Mouse (Mus musculus) mature B cell (primary cell): ENCODE data around the gene E330034G19Rik.
"Not testable (repeated sequence)": the region's sequence is repeated elsewhere in the genome, so short reads cannot be mapped to it uniquely, and the experiment has no call there.

Experiments used
- in situ Hi-C: fragments of 300-500 bp; cut with MboI; formaldehyde crosslinking; loops from 2 replicates; pipeline ENCODE4 v1.14.3; 2019

E330034G19Rik gene

GRCm38 (mm10) chr14:24292914-24293313 is at the start of gene E330034G19Rik:
E330034G19Rik (plus strand) TSS chr14:24293214.
- in situ Hi-C loops = no loop called here

DNA sequence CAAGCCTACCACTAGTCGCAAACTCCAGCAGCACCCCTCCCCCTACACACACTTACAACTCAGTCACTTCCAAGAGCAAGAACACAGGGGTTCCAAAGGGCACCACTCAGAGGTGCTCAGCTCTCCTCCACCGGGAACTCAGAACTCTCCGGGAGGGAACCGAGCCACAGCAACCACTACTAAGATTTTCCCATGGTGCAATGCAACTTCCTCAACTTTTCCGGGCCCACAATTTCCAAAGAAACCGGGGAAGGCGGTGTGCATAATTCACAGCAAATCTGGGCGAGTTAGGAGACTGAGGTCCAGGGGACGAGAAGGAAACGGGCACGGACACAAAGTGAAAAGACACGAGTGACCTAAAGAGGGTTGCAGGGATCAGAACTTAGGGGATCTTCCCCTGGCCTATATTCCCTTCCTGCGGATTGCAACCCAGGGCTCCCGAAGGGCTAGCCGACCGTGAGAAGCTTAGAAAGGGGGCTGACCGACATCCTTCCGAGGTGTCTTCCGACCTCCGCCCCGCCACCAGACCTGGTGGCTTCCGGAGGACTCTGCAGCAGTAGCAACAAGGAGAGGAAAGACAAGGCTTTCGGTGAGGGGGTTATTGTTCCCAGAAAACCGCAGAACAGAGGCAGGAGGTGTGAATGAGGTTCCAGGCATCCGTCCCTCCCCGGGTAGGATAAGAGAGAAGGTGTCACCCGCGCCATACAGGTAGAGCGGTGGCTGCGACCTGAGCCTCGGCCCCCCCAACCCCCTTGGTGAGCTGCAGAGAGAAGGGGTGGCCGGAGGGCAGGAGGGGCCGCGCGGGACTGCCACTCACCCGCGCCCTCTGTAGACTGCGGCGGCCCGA is 48.5 kb upstream of the E330034G19Rik start:
- in situ Hi-C loops = no loop called here

DNA sequence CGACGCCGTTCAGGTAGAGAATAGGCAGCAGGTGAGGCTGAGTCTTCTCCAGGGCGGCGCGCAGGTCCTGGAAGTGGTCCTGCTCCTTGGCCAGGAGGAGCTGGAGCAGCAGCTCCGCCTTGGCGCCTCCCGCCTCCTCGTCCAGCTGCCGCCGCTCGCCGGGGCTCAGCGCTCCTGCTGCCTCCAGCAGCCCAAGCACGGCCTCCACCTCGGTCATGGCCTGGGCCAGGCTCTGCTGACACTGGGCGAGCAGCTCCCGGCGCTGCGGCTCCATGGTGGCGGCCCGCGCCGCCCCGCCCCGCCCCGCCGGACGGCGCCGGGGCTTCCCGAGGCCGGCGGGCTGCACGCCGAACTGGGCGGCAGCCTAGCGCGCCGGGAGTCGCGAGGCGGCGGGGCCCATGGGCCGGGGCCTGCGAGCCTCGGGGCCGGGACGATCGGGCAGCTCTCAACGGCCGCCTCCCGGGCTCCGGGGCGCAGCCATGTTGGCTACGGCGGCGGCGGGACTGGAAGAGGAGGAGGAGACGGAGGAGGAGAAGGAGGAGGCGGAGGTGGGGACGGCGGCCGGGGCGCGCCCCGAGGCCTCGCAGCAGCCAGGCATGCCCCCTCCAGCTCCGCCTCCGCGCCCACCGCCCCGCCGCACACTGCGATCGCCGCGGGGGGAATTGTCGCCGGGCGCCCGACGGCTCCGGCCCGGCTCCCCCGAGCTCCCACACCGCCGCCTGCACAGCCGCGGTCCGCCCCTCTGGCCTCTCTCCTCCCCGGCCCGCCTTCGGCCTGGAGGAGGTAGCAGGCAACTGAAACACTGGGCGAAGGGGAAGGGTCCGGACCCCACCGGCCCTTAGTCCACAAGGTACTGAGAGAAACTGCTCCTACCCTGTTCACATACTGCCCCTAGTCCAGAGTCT is 47.6 kb upstream of the E330034G19Rik start, which contains the start of gene Dlg5:
TSS of gene Dlg5 (minus strand) at position 744 of the 905 bp plus-strand sequence.
- in situ Hi-C loops = no loop called here

DNA sequence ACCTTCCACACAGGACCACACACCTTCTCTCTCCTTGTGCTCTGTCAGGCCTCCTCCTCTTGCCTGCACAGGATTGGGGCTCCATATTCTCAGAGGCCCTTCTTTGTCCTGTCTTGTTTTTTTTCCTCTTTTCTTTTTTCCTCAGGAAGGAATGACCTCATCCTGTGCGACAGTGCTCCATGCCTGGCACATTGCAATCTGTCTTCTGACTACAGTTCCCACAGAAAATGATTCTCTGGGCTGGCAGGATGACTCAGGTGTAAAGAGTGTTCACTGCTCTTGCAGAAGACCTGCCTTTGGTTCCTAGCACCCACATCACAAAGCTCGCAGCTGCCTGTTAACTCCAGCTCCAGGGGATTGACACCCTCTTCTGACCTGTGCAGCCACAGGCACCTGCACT is 43.1 kb upstream of the E330034G19Rik start:
- in situ Hi-C loops = no loop called here

- in situ Hi-C loops = no loop called here
These were observed 41.7 kb upstream of the E330034G19Rik start for GRCm38 (mm10) chr14:24251326-24251725.

GRCm38 (mm10) chr14:24253611-24254202 is 39.3 kb upstream of the E330034G19Rik start:
- in situ Hi-C loops = no loop called here

DNA sequence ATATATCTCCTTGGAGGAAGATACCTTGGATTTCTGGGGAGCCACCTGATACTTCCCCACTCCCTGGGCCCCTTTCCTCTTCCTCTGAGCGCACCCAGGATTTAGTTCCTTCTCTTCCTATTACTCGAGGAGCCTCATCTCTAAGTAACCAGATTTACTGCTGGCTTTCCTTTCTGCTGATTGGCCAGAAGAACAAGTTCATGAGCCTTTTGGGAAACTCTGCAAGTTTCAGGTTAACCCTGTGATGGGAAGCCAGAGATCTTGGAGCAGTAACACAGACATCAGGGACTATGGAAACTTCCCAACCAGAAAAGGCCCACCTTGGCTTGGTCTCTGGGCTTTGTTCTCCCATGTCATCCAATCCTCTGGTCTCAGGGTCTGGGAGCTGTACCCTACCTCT is 37.1 kb upstream of the E330034G19Rik start:
- in situ Hi-C loops = no loop called here

- in situ Hi-C loops = no loop called here
These were observed 32.6 kb upstream of the E330034G19Rik start for GRCm38 (mm10) chr14:24260391-24260790.

GRCm38 (mm10) chr14:24262382-24262781 is 30.6 kb upstream of the E330034G19Rik start:
- in situ Hi-C loops = no loop called here

GRCm38 (mm10) chr14:24262915-24263314 is 30.1 kb upstream of the E330034G19Rik start:
- in situ Hi-C loops = no loop called here

GRCm38 (mm10) chr14:24269571-24269970 is 23.4 kb upstream of the E330034G19Rik start:
- in situ Hi-C loops = no loop called here

GRCm38 (mm10) chr14:24273575-24273974 is 19.4 kb upstream of the E330034G19Rik start:
- in situ Hi-C loops = no loop called here

GRCm38 (mm10) chr14:24275534-24275933 is 17.5 kb upstream of the E330034G19Rik start:
- in situ Hi-C loops = no loop called here

GRCm38 (mm10) chr14:24281278-24281677 is 11.7 kb upstream of the E330034G19Rik start:
- in situ Hi-C loops = no loop called here

DNA sequence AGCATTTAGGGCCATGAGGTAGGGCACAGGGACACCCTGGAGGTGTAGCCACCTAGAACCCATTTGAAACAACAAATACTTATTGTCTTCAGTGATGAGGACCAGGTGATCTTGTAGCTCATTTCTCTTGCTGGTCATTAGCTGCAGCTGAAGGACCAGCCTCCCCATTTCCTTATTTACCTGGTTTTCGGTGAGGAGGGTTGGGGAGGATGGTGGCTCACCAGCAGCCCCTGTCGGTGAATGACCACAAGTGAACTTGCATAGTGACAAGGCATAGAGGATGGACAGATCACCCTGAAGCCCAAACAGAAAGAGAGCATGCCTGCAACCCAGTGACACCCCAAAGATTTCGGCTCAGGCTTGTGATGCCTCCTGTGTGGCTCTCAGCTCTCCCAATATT is 10.7 kb upstream of the E330034G19Rik start:
- in situ Hi-C loops = no loop called here

- in situ Hi-C loops = no loop called here
These were observed 6.9 kb upstream of the E330034G19Rik start for GRCm38 (mm10) chr14:24286136-24286535.

GRCm38 (mm10) chr14:24290726-24291125 is 2.3 kb upstream of the E330034G19Rik start:
- in situ Hi-C loops = no loop called here

DNA sequence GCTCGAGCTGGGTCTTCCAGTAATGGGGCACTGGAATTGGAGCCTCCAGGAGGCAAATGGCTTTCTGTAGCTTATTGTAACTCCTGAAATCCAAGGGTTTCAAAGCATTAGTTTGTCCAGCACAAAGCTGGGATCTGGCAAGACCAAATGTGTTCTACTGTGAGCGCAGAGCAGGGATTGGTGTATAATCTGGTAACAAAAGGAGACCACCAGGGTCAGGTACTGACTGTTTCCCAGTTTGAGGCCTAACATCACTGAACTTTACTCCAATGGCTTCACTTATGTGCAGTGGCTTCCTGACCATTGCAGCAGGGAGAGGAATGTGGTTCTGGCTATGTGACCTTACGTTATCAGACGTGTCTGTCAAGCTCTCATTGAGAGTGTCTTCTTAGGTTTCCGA is 617 bp downstream of the E330034G19Rik start:
- in situ Hi-C loops = no loop called here

DNA sequence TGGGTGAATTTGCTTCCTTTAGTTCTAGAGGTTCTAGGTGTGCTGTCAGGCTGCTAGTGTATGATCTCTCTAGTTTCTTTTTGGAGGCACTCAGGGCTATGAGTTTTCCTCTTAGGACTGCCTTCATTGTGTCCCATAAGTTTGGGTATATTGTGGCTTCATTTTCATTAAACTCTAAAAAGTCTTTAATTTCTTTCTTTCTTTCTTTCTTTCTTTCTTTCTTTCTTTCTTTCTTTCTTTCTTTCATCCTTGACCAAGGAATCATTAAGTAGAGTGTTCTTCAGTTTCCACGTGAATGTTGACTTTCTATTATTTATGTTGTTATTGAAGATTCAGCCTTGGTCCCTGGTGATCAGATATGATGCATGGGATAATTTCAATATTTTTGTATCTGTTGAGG is 9.1 kb downstream of the E330034G19Rik start:
- in situ Hi-C loops = not testable (repeated sequence)

DNA sequence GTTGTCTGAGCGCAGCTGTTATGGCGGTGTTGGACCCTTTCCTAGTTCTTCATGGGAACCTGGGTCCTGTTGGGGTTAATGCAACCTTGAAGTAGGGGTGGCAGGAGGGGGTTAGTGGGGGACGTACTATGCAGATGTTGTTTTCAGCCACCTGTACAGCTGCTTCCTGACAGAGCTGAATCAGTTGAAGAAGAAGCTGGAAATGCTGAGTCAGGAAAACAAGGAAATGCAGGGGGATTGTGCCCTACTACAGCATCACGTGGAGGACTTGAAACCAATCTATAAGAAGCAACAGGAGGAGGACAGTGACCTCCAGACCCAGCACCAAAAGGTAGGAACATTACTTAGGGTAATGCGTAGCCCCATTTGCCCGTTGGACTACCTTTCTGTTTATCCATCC is 13.7 kb downstream of the E330034G19Rik start:
- in situ Hi-C loops = no loop called here

DNA sequence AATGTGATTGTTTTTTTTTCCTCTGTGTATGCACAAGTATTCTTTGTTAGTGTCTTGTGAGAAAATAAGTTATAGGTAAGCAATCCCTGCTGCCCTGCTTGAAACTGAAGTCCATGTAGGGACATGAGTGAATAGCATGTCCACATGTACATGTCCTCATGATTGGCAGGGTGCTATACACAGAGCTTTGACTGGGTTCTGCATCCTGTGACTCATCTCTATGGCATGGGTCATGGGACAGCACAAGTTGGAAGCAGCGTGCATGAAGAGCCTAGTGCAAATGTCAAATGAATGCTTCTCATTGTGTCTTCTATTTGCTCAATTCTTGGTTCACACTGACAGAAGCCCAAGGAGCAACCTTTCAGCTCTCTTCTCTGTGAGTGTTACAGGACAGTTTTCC is 14.1 kb downstream of the E330034G19Rik start:
- in situ Hi-C loops = no loop called here

- in situ Hi-C loops = no loop called here
These were observed 18.1 kb downstream of the E330034G19Rik start for GRCm38 (mm10) chr14:24311110-24311509.
